Mouse (Mus musculus) layer of hippocampus, adult 11-12 months (tissue): ENCODE measurements around the gene Vmn1r37.
"Not testable (repeated sequence)": the region's sequence is repeated elsewhere in the genome, so short reads cannot be mapped to it uniquely, and the experiment has no call there.

Experiments
- DNase-seq: peaks from one replicate; pipeline ENCODE4 v3.0.0; 2022; ENCODE audit warnings: low spot score

The Vmn1r37 gene

DNA sequence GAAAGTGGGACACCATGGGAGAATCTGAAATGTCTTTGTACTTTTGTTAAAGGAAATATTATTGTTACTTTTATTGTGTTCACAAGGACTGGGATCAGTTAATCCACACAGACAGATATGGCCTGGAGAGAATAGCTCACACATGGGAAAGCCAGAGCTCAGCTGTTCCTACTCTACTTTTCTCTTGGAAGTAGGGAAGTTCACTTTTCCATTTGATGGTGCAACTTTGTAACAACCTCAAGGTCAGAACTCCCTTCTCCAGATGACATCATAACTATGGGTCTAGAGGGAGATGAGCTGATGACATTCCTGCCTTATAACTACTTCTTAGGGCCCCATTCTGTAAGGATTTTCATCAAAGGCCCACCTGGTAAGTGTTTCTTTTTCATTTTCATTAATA lies at the start of gene Vmn1r37:
Gene Vmn1r37, plus strand, starts transcription at position 301 of the 400 bp plus-strand sequence.
- not testable (repeated sequence) for DNase-seq

GRCm38 (mm10) chr6:66685806-66686205 lies 43.4 kb upstream of the Vmn1r37 start, which contains the start of gene Vmn1r35:
Gene Vmn1r35 (minus strand): TSS chr6:66685906.
- DNase-seq, result no peak

DNA sequence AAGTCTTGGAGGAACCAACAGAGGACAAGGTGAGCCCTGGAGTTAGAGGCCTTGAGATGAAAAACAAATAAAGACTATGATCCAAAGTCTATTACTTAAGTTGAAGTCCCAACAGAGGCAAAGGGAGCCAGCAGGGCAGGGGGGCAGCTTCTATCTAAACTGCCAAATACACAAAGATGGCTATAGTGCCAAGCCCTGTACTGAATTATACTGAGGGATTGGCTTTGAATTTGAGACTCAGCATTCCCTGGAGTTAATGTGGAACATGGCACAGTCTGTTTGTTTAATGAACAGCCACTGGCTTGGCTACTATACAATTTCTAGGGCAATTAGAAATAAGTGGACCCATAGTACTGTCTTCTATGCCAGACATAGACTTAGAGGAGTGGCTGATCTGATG lies 20.3 kb upstream of the Vmn1r37 start:
- DNase-seq, result no peak

GRCm38 (mm10) chr6:66713854-66714253 lies 15.3 kb upstream of the Vmn1r37 start:
- DNase-seq, result no peak

DNA sequence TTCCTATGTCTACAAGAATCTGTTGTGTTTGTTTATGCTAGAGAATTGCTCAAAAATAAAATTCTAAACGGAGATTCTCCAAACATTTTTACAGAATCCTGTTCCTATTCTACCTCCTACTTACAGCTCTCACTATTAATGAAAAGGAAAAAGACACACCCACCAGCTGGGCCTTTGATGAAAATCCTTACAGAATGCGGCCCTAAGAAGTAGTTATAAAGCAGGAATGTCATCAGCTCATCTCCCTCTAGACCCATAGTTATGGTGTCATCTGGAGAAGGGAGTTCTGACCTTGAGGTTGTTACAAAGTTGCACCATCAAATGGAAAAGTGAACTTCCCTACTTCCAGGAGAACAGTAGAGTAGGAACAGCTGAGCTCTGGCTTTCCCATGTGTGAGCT lies 10.1 kb upstream of the Vmn1r37 start, which contains the start of gene Vmn1r36:
Gene Vmn1r36, minus strand, starts transcription at position 101 of the 400 bp plus-strand sequence.
- DNase-seq, result not testable (repeated sequence)

DNA sequence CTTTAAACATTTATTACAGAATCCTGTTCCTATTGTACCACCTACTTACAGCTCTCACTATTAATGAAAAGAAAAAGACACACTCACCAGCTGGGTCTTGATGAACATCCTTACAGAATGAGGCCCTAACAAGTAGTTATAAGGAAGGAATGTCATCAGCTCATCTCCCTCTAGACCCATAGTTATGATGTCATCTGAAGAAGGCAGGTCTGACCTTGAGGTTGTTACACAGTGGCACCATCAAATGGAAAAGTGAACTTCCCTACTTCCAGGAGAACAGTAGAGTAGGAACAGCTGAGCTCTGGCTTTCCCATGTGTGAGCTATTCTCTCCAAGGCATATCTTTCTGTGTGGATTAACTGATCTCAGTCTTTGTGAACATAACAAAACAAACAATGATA lies 53.3 kb downstream of the Vmn1r37 start, which contains the start of gene Vmn1r38:
Gene Vmn1r38, minus strand, starts transcription at position 101 of the 400 bp plus-strand sequence.
- DNase-seq, result not testable (repeated sequence)
